Mouse (Mus musculus) kidney, adult 2 months (tissue): ENCODE data around the gene Bend3. TPM values are rescaled to one million over a fixed set of nuclear protein-coding genes. Genes with fewer than 3 reads are reported as not detected.

ENCODE experiments used
- DNase-seq: peaks from one replicate; pipeline ENCODE4 v3.0.0; 2021
- H3K27ac ChIP-seq: fragments of 200-500 bp; 2 replicates; pipeline ENCODE4 v1.5.1; 2012; ENCODE audit warnings: low read depth, low read length, control low read depth, inconsistent platforms; ENCODE audit not compliant: insufficient read depth
- H3K27me3 ChIP-seq: fragments of 200-500 bp; replicated peaks from 2 replicates; pipeline ENCODE4 v1.6.1; 2012; ENCODE audit warnings: mild to moderate bottlenecking, moderate library complexity, low read length, inconsistent platforms; ENCODE audit not compliant: control insufficient read depth, insufficient read depth
- H3K36me3 ChIP-seq: fragments of 200-500 bp; 2 replicates; pipeline ENCODE4 v1.6.1; 2012; ENCODE audit warnings: mild to moderate bottlenecking, moderate library complexity, low read length, inconsistent platforms; ENCODE audit not compliant: control insufficient read depth, insufficient read depth
- H3K4me1 ChIP-seq: fragments of 200-500 bp; 2 replicates; pipeline ENCODE4 v1.6.1; 2011; ENCODE audit warnings: low read length; ENCODE audit not compliant: control insufficient read depth, insufficient read depth
- H3K4me3 ChIP-seq: fragments of 200-500 bp; 2 replicates; pipeline ENCODE4 v1.5.1; 2011; ENCODE audit warnings: mild to moderate bottlenecking, low read depth, low read length, control low read depth; ENCODE audit not compliant: insufficient read depth
- CTCF ChIP-seq: fragments of 200-500 bp; conservative IDR thresholded peaks from 2 replicates; pipeline ENCODE4 v1.5.1; 2011; ENCODE audit warnings: low read depth, mild to moderate bottlenecking, control low read depth, low read length, moderate library complexity, mixed read lengths; ENCODE audit not compliant: insufficient read depth, insufficient read length
- POLR2A ChIP-seq: fragments of 200-500 bp; IDR thresholded peaks from one replicate; pipeline ENCODE4 v1.6.1; 2011; ENCODE audit warnings: low read depth, low read length, control low read depth
- WGBS: fragments of 180-500 bp; shearing (Covaris S2); methylation state at CpG from one replicate; pipeline ENCODE4 v1.1.7; 2018; 5-methylcytosine and 5-hydroxymethylcytosine counted together
- polyA plus RNA-seq: library from polyadenylated mRNA; depleted of rRNA; stranded (reverse); fragments of >200 nt; gene quantifications from 2 replicates; pipeline ENCODE4 v1.2.3, GENCODE M21; 2012

Gene Bend3
- polyA plus RNA-seq, 1 experiment = 3.8 TPM

GRCm38 (mm10) chr10:43527283-43528269, 48.9 kb downstream of the Bend3 start:
- DNase-seq = no peak
- 45% methylated on average over 15 of the region's 15 CpGs for WGBS
- no peak for TF ChIP-seq POLR2A
- TF ChIP-seq CTCF = no peak; the same call in 1 of the 2 replicates
- H3K27me3 ChIP-seq = no peaks in the 10 kb centered on the region
- no peaks in the 10 kb centered on the region; the same call in none of the 2 replicates for H3K36me3 ChIP-seq
- H3K27ac ChIP-seq = no peak overlapping the region
- peaks cover 7% of the 10 kb centered on the region for H3K4me1 ChIP-seq
- H3K4me3 ChIP-seq = no peak overlapping the region

DNA sequence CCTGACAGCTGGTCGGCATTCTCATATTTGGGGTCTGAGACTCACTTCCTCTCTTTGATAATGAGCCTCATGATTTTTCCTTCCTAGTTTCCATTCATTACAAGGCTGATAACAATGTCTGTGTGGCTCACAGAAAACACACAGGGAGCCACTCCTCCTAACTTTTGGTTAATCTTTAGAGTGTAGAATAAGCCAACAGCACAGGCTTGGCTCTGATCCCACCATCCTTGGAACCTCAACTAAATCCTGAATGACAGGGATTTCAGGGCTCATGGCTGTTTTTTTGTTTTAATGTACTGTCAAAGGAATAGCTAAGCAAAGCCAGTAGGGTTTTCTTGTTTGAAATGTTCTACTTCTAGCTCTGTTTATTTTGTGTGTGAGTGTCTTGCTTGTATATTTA, 55.8 kb downstream of the Bend3 start:
- no peak overlapping the region for H3K27ac ChIP-seq
- 32% methylated on average over 1 of the region's 1 CpGs for WGBS
- no peaks in the 10 kb centered on the region; the same call in none of the 2 replicates for H3K36me3 ChIP-seq
- H3K27me3 ChIP-seq = no peaks in the 10 kb centered on the region
- TF ChIP-seq POLR2A = no peak
- no peak for TF ChIP-seq CTCF
- H3K4me3 ChIP-seq = no peak overlapping the region
- DNase-seq = peak; percentile 85
- peaks cover 24% of the 10 kb centered on the region; the same call in 1 of the 2 replicates for H3K4me1 ChIP-seq

DNA sequence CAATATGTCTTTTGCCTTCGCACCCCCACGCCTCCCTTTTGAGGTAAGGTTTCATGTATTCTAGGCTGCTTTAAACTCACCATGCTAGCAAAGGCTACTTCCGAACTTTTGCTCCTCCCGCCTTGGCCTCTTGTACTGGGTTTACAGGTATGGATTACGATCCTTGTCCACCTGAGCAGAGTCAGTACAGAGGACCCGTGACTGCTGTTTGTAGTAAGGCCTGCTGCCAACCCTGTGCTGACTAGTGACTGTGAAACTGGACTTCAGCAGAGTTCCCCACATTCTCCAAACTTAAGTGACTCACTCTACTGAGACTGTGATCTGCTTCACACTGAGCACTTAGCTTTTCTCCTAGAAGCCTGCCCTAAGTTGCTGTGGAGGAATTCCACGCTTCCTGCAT, 59.0 kb downstream of the Bend3 start:
- TF ChIP-seq POLR2A = no peak
- TF ChIP-seq CTCF = no peak
- Histone ChIP-seq H3K4me3 (no peak overlapping the region), H3K27me3 (no peaks in the 10 kb centered on the region), H3K36me3 (no peaks in the 10 kb centered on the region; the same call in 1 of the 2 replicates), H3K4me1 (peaks cover 29% of the 10 kb centered on the region; the same call in 1 of the 2 replicates), H3K27ac (peak overlapping the region; percentile 99)
- 53% methylated on average over 7 of the region's 7 CpGs for WGBS
- peak; percentile 86 for DNase-seq

DNA sequence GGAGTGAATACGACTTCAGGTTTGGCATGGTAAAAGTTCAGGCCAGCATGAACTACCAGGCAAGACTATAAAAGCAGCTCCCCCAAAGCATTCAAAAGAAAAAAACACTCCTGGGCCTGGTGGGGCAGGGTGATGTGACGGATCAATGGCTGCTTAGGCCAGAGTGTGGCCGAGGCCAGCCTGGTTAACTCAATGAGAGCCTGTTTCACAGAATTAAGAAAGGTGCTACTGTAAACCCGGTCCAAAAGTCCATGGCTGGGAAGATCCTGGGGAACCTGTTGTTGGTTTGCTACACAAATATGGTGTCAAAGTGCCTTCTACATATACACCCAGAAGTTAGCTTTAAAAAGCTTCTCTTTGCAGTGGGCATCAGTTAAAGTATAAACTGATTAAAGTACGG, 60.2 kb downstream of the Bend3 start:
- H3K27me3 ChIP-seq = no peaks in the 10 kb centered on the region
- 50% methylated on average over 5 of the region's 5 CpGs for WGBS
- no peaks in the 10 kb centered on the region; the same call in 1 of the 2 replicates for H3K36me3 ChIP-seq
- peaks cover 29% of the 10 kb centered on the region; the same call in 1 of the 2 replicates for H3K4me1 ChIP-seq
- H3K27ac ChIP-seq = peak overlapping the region; percentile 99
- TF ChIP-seq POLR2A (no peak), CTCF (no peak)
- 0 out of 2 replicates have a peak overlapping the region, but pooled peaks have one; percentile 14 for H3K4me3 ChIP-seq
- peak; percentile 86 for DNase-seq

- no peaks in the 10 kb centered on the region for H3K27me3 ChIP-seq
- no peak for TF ChIP-seq CTCF
- TF ChIP-seq POLR2A = no peak
- peak; percentile 44 for DNase-seq
- H3K27ac ChIP-seq = peak overlapping the region; percentile 99
- H3K4me3 ChIP-seq = peak overlapping the region; percentile 97
- H3K36me3 ChIP-seq = no peaks in the 10 kb centered on the region; the same call in 1 of the 2 replicates
- H3K4me1 ChIP-seq = peaks cover 29% of the 10 kb centered on the region; the same call in 1 of the 2 replicates
- 9% methylated on average over 12 of the region's 12 CpGs for WGBS
Measured at GRCm38 (mm10) chr10:43539746-43540310, 61.2 kb downstream of the Bend3 start.

GRCm38 (mm10) chr10:43540442-43541152, 62.0 kb downstream of the Bend3 start, which contains the start of gene 1700021F05Rik:
TSS of gene 1700021F05Rik (minus strand) at chr10:43540994.
- peak; percentile 97 for DNase-seq
- TF ChIP-seq CTCF (peak; percentile 86), POLR2A (peak; percentile 65)
- Histone ChIP-seq H3K27ac (peak within 1 kb of the TSS; percentile 99), H3K36me3 (no peaks in the 10 kb centered on the region; the same call in 1 of the 2 replicates), H3K27me3 (no peaks in the 10 kb centered on the region), H3K4me1 (peaks cover 29% of the 10 kb centered on the region; the same call in 1 of the 2 replicates), H3K4me3 (peak within 1 kb of the TSS; percentile 97)
- WGBS = under 1% methylated on average over 56 of the region's 56 CpGs
